Mouse (Mus musculus) spleen, adult 2 months (tissue): Measurements from ENCODE around the gene Zfp334.

ENCODE experiments used
- CTCF ChIP-seq: fragments of 200-500 bp; IDR thresholded peaks from 2 replicates; pipeline ENCODE4 v1.5.1; 2011; ENCODE audit warnings: mild to moderate bottlenecking, inconsistent platforms; ENCODE audit not compliant: insufficient read depth, insufficient read length, insufficient replicate concordance; ENCODE audit errors: extremely low read depth
- POLR2A ChIP-seq: fragments of 200-500 bp; IDR thresholded peaks from 2 replicates; pipeline ENCODE4 v1.6.1; 2011; ENCODE audit warnings: low read depth, low read length, inconsistent platforms

DNA sequence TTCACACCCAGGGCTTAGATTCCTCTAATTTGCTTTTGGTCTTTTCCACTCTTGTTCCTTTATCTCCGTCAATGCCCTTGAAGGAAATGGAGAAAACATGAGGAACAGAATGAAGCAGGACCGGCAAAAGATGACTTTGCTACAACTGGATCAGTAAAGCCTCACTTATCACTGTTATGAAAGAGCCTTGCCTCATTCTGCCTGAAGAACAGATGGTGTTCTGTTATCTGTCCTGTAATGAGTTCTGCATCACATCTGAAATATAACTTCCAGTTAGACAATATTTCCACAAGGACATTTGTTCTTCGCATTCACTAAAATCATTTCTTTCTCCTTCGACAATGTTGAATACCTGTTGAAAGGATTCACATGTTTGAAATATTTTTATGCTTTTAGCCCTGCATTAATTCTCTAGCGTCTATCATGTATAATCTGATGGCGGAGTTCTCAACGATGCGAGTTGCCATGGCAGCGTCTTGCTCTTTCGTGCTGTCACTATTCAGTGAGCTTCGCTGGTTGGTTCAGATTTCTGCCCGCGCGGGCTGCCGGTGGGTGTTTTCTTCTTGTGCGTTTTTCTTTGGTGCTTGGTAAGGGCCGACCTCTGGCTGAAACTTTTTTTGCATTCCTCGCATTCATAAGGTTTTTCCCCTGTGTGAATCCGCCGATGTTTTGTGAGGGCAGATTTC lies 36.1 kb downstream of the Zfp334 start:
- TF ChIP-seq CTCF: no peak
- no peak for TF ChIP-seq POLR2A
